Mouse (Mus musculus) embryonic facial prominence, embryonic 11.5 days (tissue): ENCODE results near the gene Senp1. TPM values are rescaled to one million over a fixed set of nuclear protein-coding genes. Genes with fewer than 3 reads are reported as not detected.

Experiments
- ATAC-seq: fragments of 200-750 bp; cut with Nextera tagmentation; replicated peaks from 2 replicates; pipeline ENCODE4 v1.8.0; 2017; ENCODE audit warnings: low read depth; ENCODE audit not compliant: insufficient number of reproducible peaks, low FRiP score, low TSS enrichment
- DNase-seq: peaks from one replicate; pipeline ENCODE4 v3.0.0-alpha.2; 2015; ENCODE audit warnings: low spot score
- H3K27ac ChIP-seq: fragments of 300-500 bp; sonication (generic); replicated peaks from 2 replicates; pipeline ENCODE4 v1.5.1; 2014; ENCODE audit warnings: mild to moderate bottlenecking, low read depth, low read length, control low read depth
- H3K27me3 ChIP-seq: fragments of 300-500 bp; sonication (generic); 2 replicates; pipeline ENCODE4 v1.6.1; 2014; ENCODE audit warnings: mild to moderate bottlenecking, low read length, moderate library complexity, mixed read lengths; ENCODE audit not compliant: control insufficient read depth, insufficient read depth
- H3K36me3 ChIP-seq: fragments of 300-500 bp; sonication (generic); replicated peaks from 2 replicates; pipeline ENCODE4 v1.6.1; 2014; ENCODE audit warnings: low read depth, mild to moderate bottlenecking, low read length, moderate library complexity, mixed read lengths; ENCODE audit not compliant: control insufficient read depth, insufficient read depth
- H3K4me1 ChIP-seq: fragments of 300-500 bp; sonication (generic); 2 replicates; pipeline ENCODE4 v1.6.1; 2014; ENCODE audit warnings: low read length, mixed read lengths; ENCODE audit not compliant: control insufficient read depth, insufficient read depth
- H3K4me2 ChIP-seq: fragments of 300-500 bp; sonication (generic); 2 replicates; pipeline ENCODE4 v1.6.1; 2014; ENCODE audit warnings: low read depth, mild to moderate bottlenecking, control low read depth, low read length, moderate library complexity
- H3K4me3 ChIP-seq: fragments of 300-500 bp; sonication (generic); 2 replicates; pipeline ENCODE4 v1.5.1; 2014; ENCODE audit warnings: low read depth, low read length, control low read depth
- H3K9ac ChIP-seq: fragments of 300-500 bp; sonication (generic); replicated peaks from 2 replicates; pipeline ENCODE4 v1.6.1; 2014; ENCODE audit warnings: mild to moderate bottlenecking, control low read depth, low read length
- H3K9me3 ChIP-seq: fragments of 300-500 bp; sonication (generic); replicated peaks from 2 replicates; pipeline ENCODE4 v1.6.1; 2016; ENCODE audit warnings: mild to moderate bottlenecking, low read length, inconsistent platforms, mixed read lengths; ENCODE audit not compliant: control insufficient read depth
- WGBS: fragments of 180-500 bp; shearing (Covaris S2); extraction: QIAGEN DNeasy Blood & Tissue Kit; methylation state at CpG from one replicate; pipeline ENCODE4 v1.1.7; 2014; 5-methylcytosine and 5-hydroxymethylcytosine counted together
- polyA plus RNA-seq: library from polyadenylated mRNA; unstranded; fragments of >200 nt; fragmentation: Nextera tagmentation; extraction: Ambion mirVana; gene quantifications from 2 replicates; pipeline ENCODE4 v1.2.1, GENCODE M21; 2014

Gene Senp1
- polyA plus RNA-seq, 1 experiment from 2014 or later, result 45.7 TPM

- H3K4me3 ChIP-seq, result no peak overlapping the region
- 82% methylated on average over 10 of the region's 10 CpGs for WGBS
- H3K4me1 ChIP-seq, result no peaks in the 10 kb centered on the region
- no peak overlapping the region for H3K4me2 ChIP-seq
- no peak overlapping the region for H3K9ac ChIP-seq
- no peak for DNase-seq
- H3K27ac ChIP-seq, result no peak overlapping the region
- H3K36me3 ChIP-seq, result no peaks in the 10 kb centered on the region
- no peak for ATAC-seq
- no peaks in the 10 kb centered on the region for H3K27me3 ChIP-seq
- no peaks in the 10 kb centered on the region for H3K9me3 ChIP-seq
These were observed 21.6 kb upstream of the Senp1 start for GRCm38 (mm10) chr15:98114852-98115778.

GRCm38 (mm10) chr15:98114098-98114851 is 20.7 kb upstream of the Senp1 start:
- H3K27ac ChIP-seq, result no peak overlapping the region
- no peaks in the 10 kb centered on the region for H3K36me3 ChIP-seq
- no peak for ATAC-seq

GRCm38 (mm10) chr15:98111791-98112190 is 18.2 kb upstream of the Senp1 start:
- H3K4me2 ChIP-seq, result no peak overlapping the region
- H3K27ac ChIP-seq, result no peak overlapping the region
- H3K9me3 ChIP-seq, result no peaks in the 10 kb centered on the region
- H3K4me1 ChIP-seq, result no peaks in the 10 kb centered on the region; the same call in 1 of the 2 replicates
- DNase-seq (no peak), ATAC-seq (no peak)
- no peak overlapping the region for H3K4me3 ChIP-seq
- no peak overlapping the region for H3K9ac ChIP-seq
- H3K27me3 ChIP-seq, result no peaks in the 10 kb centered on the region
- H3K36me3 ChIP-seq, result no peaks in the 10 kb centered on the region
- WGBS, result 83% methylated on average over 5 of the region's 5 CpGs

More at GRCm38 (mm10) chr15:98114098-98114851, 20.7 kb upstream of the Senp1 start:
- Histone ChIP-seq H3K9me3 (no peaks in the 10 kb centered on the region), H3K27me3 (no peaks in the 10 kb centered on the region), H3K4me2 (no peak overlapping the region), H3K9ac (no peak overlapping the region), H3K4me3 (no peak overlapping the region), H3K4me1 (no peaks in the 10 kb centered on the region)
- no peak for DNase-seq
- 86% methylated on average over 10 of the region's 10 CpGs for WGBS

- peak; percentile 94 for ATAC-seq
- Histone ChIP-seq H3K36me3 (no peaks in the 10 kb centered on the region), H3K9me3 (no peaks in the 10 kb centered on the region)
These were observed 15.0 kb upstream of the Senp1 start for GRCm38 (mm10) chr15:98108297-98109152.

GRCm38 (mm10) chr15:98107703-98108296 is 14.3 kb upstream of the Senp1 start:
- H3K36me3 ChIP-seq, result no peaks in the 10 kb centered on the region
- peak overlapping the region; percentile 79 for H3K4me2 ChIP-seq
- DNase-seq, result no peak
- no peaks in the 10 kb centered on the region for H3K27me3 ChIP-seq
- WGBS, result 38% methylated on average over 11 of the region's 11 CpGs
- no peak for ATAC-seq
- no peaks in the 10 kb centered on the region for H3K9me3 ChIP-seq
- peak overlapping the region; percentile 86 for H3K9ac ChIP-seq
- H3K4me3 ChIP-seq, result peak overlapping the region; percentile 54
- H3K4me1 ChIP-seq, result no peaks in the 10 kb centered on the region; the same call in 1 of the 2 replicates
- H3K27ac ChIP-seq, result 0 out of 2 replicates have a peak overlapping the region, but pooled peaks have one; percentile 16

More at GRCm38 (mm10) chr15:98108297-98109152, 15.0 kb upstream of the Senp1 start:
- H3K4me1 ChIP-seq, result no peaks in the 10 kb centered on the region; the same call in 1 of the 2 replicates
- H3K27me3 ChIP-seq, result no peaks in the 10 kb centered on the region
- peak overlapping the region; percentile 57; the same call in 1 of the 2 replicates for H3K27ac ChIP-seq
- H3K9ac ChIP-seq, result peak overlapping the region; percentile 86
- H3K4me2 ChIP-seq, result peak overlapping the region; percentile 79
- 4% methylated on average over 37 of the region's 37 CpGs for WGBS
- H3K4me3 ChIP-seq, result peak overlapping the region; percentile 54
- DNase-seq, result peak; percentile 91

GRCm38 (mm10) chr15:98107230-98107629 is 13.7 kb upstream of the Senp1 start:
- 87% methylated on average over 6 of the region's 6 CpGs for WGBS
- H3K27me3 ChIP-seq, result no peaks in the 10 kb centered on the region
- H3K4me1 ChIP-seq, result no peaks in the 10 kb centered on the region; the same call in 1 of the 2 replicates
- no peak overlapping the region for H3K4me2 ChIP-seq
- no peak overlapping the region for H3K4me3 ChIP-seq
- H3K9ac ChIP-seq, result no peak overlapping the region
- no peaks in the 10 kb centered on the region for H3K9me3 ChIP-seq
- H3K27ac ChIP-seq, result no peak overlapping the region
- no peak for ATAC-seq
- DNase-seq, result no peak
- no peaks in the 10 kb centered on the region for H3K36me3 ChIP-seq

- Histone ChIP-seq H3K27me3 (no peaks in the 10 kb centered on the region), H3K9ac (no peak overlapping the region), H3K27ac (no peak overlapping the region), H3K9me3 (no peaks in the 10 kb centered on the region), H3K4me1 (no peaks in the 10 kb centered on the region; the same call in 1 of the 2 replicates), H3K36me3 (no peaks in the 10 kb centered on the region), H3K4me2 (no peak overlapping the region), H3K4me3 (no peak overlapping the region)
- ATAC-seq (no peak), DNase-seq (no peak)
- WGBS, result 84% methylated on average over 6 of the region's 6 CpGs
These were observed 13.0 kb upstream of the Senp1 start for GRCm38 (mm10) chr15:98106506-98106905.
